9 mouse cellular contexts compared by ENCODE assay signal in genomic region chr13:93389242-93389625, GRCm38 (mm10).
DNase-seq lines count a peak whose midpoint lies in the region; ATAC-seq and TF ChIP-seq lines count a peak whose summit lies in the region.
"Had no signal": no experiment of that assay in that cellular context is flagged by ENCODE, and none has a peak within 500 bp of the region (broad histone marks: within the 10 kb centered on the region; RNA-seq: fewer than 3 reads in every experiment).

No protein-coding gene starts in this region.

- TF ChIP-seq EP300 in liver, embryonic 14.5 days (IDR thresholded peaks at IDR 0.05; ENCODE audit: low read depth) = no peak

- DNase-seq in kidney, postnatal 10 days = peak; percentile 60
- DNase-seq in kidney, adult 18-20 months = no peak
- DNase-seq in adipocyte (ENCODE audit: low spot score) = peak; percentile 12
- DNase-seq in embryonic facial prominence, embryonic 14.5 days (ENCODE audit: low spot score) = peak; percentile 53
- DNase-seq in liver, embryonic 14.5 days (ENCODE audit: low read depth in 3 of 3, low spot score in 3 of 3) = no peak
- no peak for DNase-seq in adrenal gland, adult 8-10 months
- no peak for DNase-seq in urinary bladder, postnatal 10 days (ENCODE audit: low spot score)
- DNase-seq: heart, postnatal 14 days had no signal

- ATAC-seq in embryonic facial prominence, embryonic 14.5 days (ENCODE audit: low read depth) = no peak
- ATAC-seq in liver, embryonic 14.5 days (ENCODE audit: insufficient read depth) = peak; percentile 24; the same call in 1 of the 2 replicates

- TF ChIP-seq CTCF in liver, embryonic 14.5 days (IDR thresholded peaks at IDR 0.05; ENCODE audit: low read depth) = no peak

- H3K27me3 ChIP-seq in embryonic facial prominence, embryonic 14.5 days (replicated peaks; ENCODE audit: control insufficient read depth, insufficient read depth, low read length) = no peaks in the 10 kb centered on the region
- no peaks in the 10 kb centered on the region for H3K27me3 ChIP-seq in liver, embryonic 14.5 days (ENCODE audit: control insufficient read depth, insufficient read depth, low read length)

- no peak overlapping the region for H3K9ac ChIP-seq in embryonic facial prominence, embryonic 14.5 days (ENCODE audit: low read depth, low read length)
- H3K9ac ChIP-seq in liver, embryonic 14.5 days (replicated peaks) = peak overlapping the region; percentile 60

- no peaks in the 10 kb centered on the region for H3K4me1 ChIP-seq in embryonic facial prominence, embryonic 14.5 days (ENCODE audit: control insufficient read depth, insufficient read depth, low read length)
- peaks cover 43 to 45% of the 10 kb centered on the region in 2 experiments for H3K4me1 ChIP-seq in liver, embryonic 14.5 days (replicated peaks; ENCODE audit: control insufficient read depth in 2 of 2, insufficient read depth in 2 of 2, low read length in 1 of 2)

- no peak overlapping the region for H3K4me2 ChIP-seq in embryonic facial prominence, embryonic 14.5 days (ENCODE audit: low read depth, low read length)
- peak overlapping the region; percentile 65 for H3K4me2 ChIP-seq in liver, embryonic 14.5 days (ENCODE audit: low read depth)

- peak overlapping the region; percentile 16; the same call in 1 of the 2 replicates for H3K27ac ChIP-seq in embryonic facial prominence, embryonic 14.5 days (replicated peaks; ENCODE audit: low read depth, low read length)
- H3K27ac ChIP-seq in liver, embryonic 14.5 days = peak overlapping the region; percentile 94
- H3K27ac ChIP-seq: forebrain, embryonic 10.5 days had no signal

- no peaks in the 10 kb centered on the region for H3K9me3 ChIP-seq in embryonic facial prominence, embryonic 14.5 days (ENCODE audit: control insufficient read depth, low read length)
- no peaks in the 10 kb centered on the region for H3K9me3 ChIP-seq in liver, embryonic 14.5 days (ENCODE audit: control insufficient read depth, low read length)
- H3K9me3 ChIP-seq: forebrain, embryonic 10.5 days had no signal

- H3K36me3 ChIP-seq in embryonic facial prominence, embryonic 14.5 days (ENCODE audit: control insufficient read depth, insufficient read depth, low read length) = peaks cover 15% of the 10 kb centered on the region
- H3K36me3 ChIP-seq in liver, embryonic 14.5 days (replicated peaks; ENCODE audit: control insufficient read depth, insufficient read depth, low read depth) = no peaks in the 10 kb centered on the region

- no peak overlapping the region for H3K4me3 ChIP-seq in embryonic facial prominence, embryonic 14.5 days (ENCODE audit: low read depth, low read length)
- no peak overlapping the region for H3K4me3 ChIP-seq in liver, embryonic 14.5 days (ENCODE audit: insufficient read depth in 1 of 2, low read depth in 2 of 2, low read length in 2 of 2)
- H3K4me3 ChIP-seq: forebrain, embryonic 10.5 days had no signal

- 41% methylated on average over 2 of the region's 2 CpGs for WGBS in embryonic facial prominence, embryonic 14.5 days
- WGBS in liver, embryonic 14.5 days (ENCODE audit: insufficient replicate concordance) = 19% methylated on average over 2 of the region's 2 CpGs

Comparison
In these comparisons a context has a peak if more than half of its experiments do, and no peak if none do; other contexts are left out.
1. DNase-seq: peak in kidney, postnatal 10 days (single experiment), adipocyte (single experiment) and embryonic facial prominence, embryonic 14.5 days (single experiment); none in kidney, adult 18-20 months (single experiment), liver, embryonic 14.5 days (0 of 3), adrenal gland, adult 8-10 months (single experiment) and urinary bladder, postnatal 10 days (single experiment).